Mouse (Mus musculus): Measurements from ENCODE around the gene Topaz1. TPM values are rescaled to one million over a fixed set of nuclear protein-coding genes. Genes with fewer than 3 reads are reported as not detected.

The Topaz1 gene
- polyA plus RNA-seq, 1 experiment from 2014 or later = not detected

Other genes with a start within 250 kb of the Topaz1 start
- 5.5 and 5.6 TPM in 2 replicates for gene Tcaim, start 58.2 kb downstream of the Topaz1 start, polyA plus RNA-seq (2015; fragmentation: Nextera tagmentation; extraction: Ambion mirVana)
- gene Gm35549, start 96.7 kb downstream of the Topaz1 start, polyA plus RNA-seq (2015; fragmentation: Nextera tagmentation; extraction: Ambion mirVana) = 0.23 TPM in 1 of 2 replicates, not detected in the other
- 41.3 and 41.5 TPM in 2 replicates for gene Zfp445, start 118.7 kb downstream of the Topaz1 start, polyA plus RNA-seq (2015; fragmentation: Nextera tagmentation; extraction: Ambion mirVana)
- 3.7 and 4.3 TPM in 2 replicates for gene Zkscan7, start 138.3 kb downstream of the Topaz1 start, polyA plus RNA-seq (2015; fragmentation: Nextera tagmentation; extraction: Ambion mirVana)
- 8.9 and 10.0 TPM in 2 replicates for gene Zfp105, start 175.7 kb downstream of the Topaz1 start, polyA plus RNA-seq (2015; fragmentation: Nextera tagmentation; extraction: Ambion mirVana)
- 27.6 and 28.3 TPM in 2 replicates for gene 1110059G10Rik, start 203.7 kb downstream of the Topaz1 start, polyA plus RNA-seq (2015; fragmentation: Nextera tagmentation; extraction: Ambion mirVana)
- gene Kif15, start 203.7 kb downstream of the Topaz1 start, polyA plus RNA-seq (2015; fragmentation: Nextera tagmentation; extraction: Ambion mirVana) = 29.7 and 34.4 TPM in 2 replicates

Data from intestine, embryonic 16.5 days (tissue).